Mouse (Mus musculus): ENCODE results near the gene Gm960. TPM values are rescaled to one million over a fixed set of nuclear protein-coding genes. Genes with fewer than 3 reads are reported as not detected.
A peak's percentile ranks its signal among the peaks of the same experiment; 100 is the strongest.

Gene Gm960
- polyA plus RNA-seq, 1 experiment: 0.96 TPM

GRCm38 (mm10) chr19:4712156-4712780 lies 13.8 kb upstream of the Gm960 start:
- Histone ChIP-seq H3K4me3 (ENCODE audit: insufficient read depth, poor library complexity, severe bottlenecking) (no peak overlapping the region), H3K79me3 (ENCODE audit: low read depth) (no peaks in the 10 kb centered on the region), H3K36me3 (ENCODE audit: control insufficient read depth, insufficient read depth) (no peaks in the 10 kb centered on the region), H3K27me3 (ENCODE audit: control insufficient read depth, insufficient read depth, insufficient read length) (peaks cover 11% of the 10 kb centered on the region), H3K79me2 (ENCODE audit: control insufficient read depth, insufficient read depth) (no peaks in the 10 kb centered on the region), H3ac (ENCODE audit: control insufficient read depth, insufficient read length, low read depth) (no peak overlapping the region)
- TF ChIP-seq MAX (IDR thresholded peaks at IDR 0.05) (no peak), MYOG (IDR thresholded peaks at IDR 0.05; ENCODE audit: control insufficient read depth, extremely low read depth, insufficient read length) (no peak), FOSL1 (IDR thresholded peaks at IDR 0.05; ENCODE audit: insufficient read depth, low read length, poor library complexity, severe bottlenecking) (no peak), MYOD1 (IDR thresholded peaks at IDR 0.05; ENCODE audit: control insufficient read depth, insufficient read length, low read depth) (no peak), CTCF (IDR thresholded peaks at IDR 0.05; ENCODE audit: control insufficient read depth, insufficient read depth, insufficient read length) (no peak), CEBPB (IDR thresholded peaks at IDR 0.05; ENCODE audit: low read depth) (no peak), USF1 (IDR thresholded peaks at IDR 0.05; ENCODE audit: low read depth) (no peak)

- Histone ChIP-seq H3K27me3 (ENCODE audit: control insufficient read depth, insufficient read depth, insufficient read length) (peaks cover 11% of the 10 kb centered on the region), H3K4me3 (ENCODE audit: insufficient read depth, poor library complexity, severe bottlenecking) (no peak overlapping the region), H3K79me2 (ENCODE audit: control insufficient read depth, insufficient read depth) (no peaks in the 10 kb centered on the region), H3K79me3 (ENCODE audit: low read depth) (no peaks in the 10 kb centered on the region), H3K36me3 (ENCODE audit: control insufficient read depth, insufficient read depth) (no peaks in the 10 kb centered on the region), H3ac (ENCODE audit: control insufficient read depth, insufficient read length, low read depth) (no peak overlapping the region)
- TF ChIP-seq MYOG (IDR thresholded peaks at IDR 0.05; ENCODE audit: control insufficient read depth, extremely low read depth, insufficient read length) (no peak), MYOD1 (IDR thresholded peaks at IDR 0.05; ENCODE audit: control insufficient read depth, insufficient read length, low read depth) (no peak)
These were observed 13.2 kb upstream of the Gm960 start for GRCm38 (mm10) chr19:4711601-4712155.

- Histone ChIP-seq H3ac (ENCODE audit: control insufficient read depth, insufficient read length, low read depth) (no peak within 1 kb of the TSS), H3K36me3 (ENCODE audit: control insufficient read depth, insufficient read depth) (no peaks in the 10 kb centered on the region), H3K27me3 (ENCODE audit: control insufficient read depth, insufficient read depth, insufficient read length) (peaks cover 11% of the 10 kb centered on the region), H3K4me3 (ENCODE audit: insufficient read depth, poor library complexity, severe bottlenecking) (no peak within 1 kb of the TSS), H3K79me3 (ENCODE audit: low read depth) (no peaks in the 10 kb centered on the region), H3K79me2 (ENCODE audit: control insufficient read depth, insufficient read depth) (no peaks in the 10 kb centered on the region)
- TF ChIP-seq CTCF (IDR thresholded peaks at IDR 0.05; ENCODE audit: control insufficient read depth, insufficient read depth, insufficient read length): no peak
- no peak for TF ChIP-seq FOSL1 (IDR thresholded peaks at IDR 0.05; ENCODE audit: insufficient read depth, low read length, poor library complexity, severe bottlenecking)
- TF ChIP-seq MYOG (IDR thresholded peaks at IDR 0.05; ENCODE audit: control insufficient read depth, extremely low read depth, insufficient read length): no peak
- no peak for TF ChIP-seq USF1 (IDR thresholded peaks at IDR 0.05; ENCODE audit: low read depth)
- TF ChIP-seq MYOD1 (IDR thresholded peaks at IDR 0.05; ENCODE audit: control insufficient read depth, insufficient read length, low read depth): no peak
- no peak for TF ChIP-seq MAX (IDR thresholded peaks at IDR 0.05)
- no peak for TF ChIP-seq CEBPB (IDR thresholded peaks at IDR 0.05; ENCODE audit: low read depth)
These were observed 12.7 kb upstream of the Gm960 start, which contains the start of gene Sptbn2 for GRCm38 (mm10) chr19:4711098-4711600. Gene Sptbn2, plus strand, starts transcription at chr19:4711167.

GRCm38 (mm10) chr19:4708765-4709164 lies 10.3 kb upstream of the Gm960 start:
- H3K79me2 ChIP-seq (ENCODE audit: control insufficient read depth, insufficient read depth): no peaks in the 10 kb centered on the region
- no peaks in the 10 kb centered on the region for H3K79me3 ChIP-seq (ENCODE audit: low read depth)
- no peak overlapping the region for H3ac ChIP-seq (ENCODE audit: control insufficient read depth, insufficient read length, low read depth)
- TF ChIP-seq USF1 (IDR thresholded peaks at IDR 0.05; ENCODE audit: low read depth) (no peak), CTCF (IDR thresholded peaks at IDR 0.05; ENCODE audit: control insufficient read depth, insufficient read depth, insufficient read length) (no peak), MYOG (IDR thresholded peaks at IDR 0.05; ENCODE audit: control insufficient read depth, extremely low read depth, insufficient read length) (no peak), MAX (IDR thresholded peaks at IDR 0.05) (no peak), CEBPB (IDR thresholded peaks at IDR 0.05; ENCODE audit: low read depth) (no peak), MYOD1 (IDR thresholded peaks at IDR 0.05; ENCODE audit: control insufficient read depth, insufficient read length, low read depth) (no peak), FOSL1 (IDR thresholded peaks at IDR 0.05; ENCODE audit: insufficient read depth, low read length, poor library complexity, severe bottlenecking) (no peak)
- peaks cover 11% of the 10 kb centered on the region for H3K27me3 ChIP-seq (ENCODE audit: control insufficient read depth, insufficient read depth, insufficient read length)
- no peak overlapping the region for H3K4me3 ChIP-seq (ENCODE audit: insufficient read depth, poor library complexity, severe bottlenecking)
- no peaks in the 10 kb centered on the region for H3K36me3 ChIP-seq (ENCODE audit: control insufficient read depth, insufficient read depth)

- H3ac ChIP-seq (ENCODE audit: control insufficient read depth, insufficient read length, low read depth): no peak overlapping the region
- TF ChIP-seq MYOD1 (IDR thresholded peaks at IDR 0.05; ENCODE audit: control insufficient read depth, insufficient read length, low read depth) (peak; percentile 49), CEBPB (IDR thresholded peaks at IDR 0.05; ENCODE audit: low read depth) (no peak), MAX (IDR thresholded peaks at IDR 0.05) (no peak)
- H3K4me3 ChIP-seq (ENCODE audit: insufficient read depth, poor library complexity, severe bottlenecking): no peak overlapping the region
- no peaks in the 10 kb centered on the region for H3K79me2 ChIP-seq (ENCODE audit: control insufficient read depth, insufficient read depth)
- H3K36me3 ChIP-seq (ENCODE audit: control insufficient read depth, insufficient read depth): no peaks in the 10 kb centered on the region
- no peaks in the 10 kb centered on the region for H3K79me3 ChIP-seq (ENCODE audit: low read depth)
- no peaks in the 10 kb centered on the region for H3K27me3 ChIP-seq (ENCODE audit: control insufficient read depth, insufficient read depth, insufficient read length)
These were observed 2.8 kb upstream of the Gm960 start for GRCm38 (mm10) chr19:4701221-4701620.

GRCm38 (mm10) chr19:4700656-4701055 lies 2.2 kb upstream of the Gm960 start:
- H3K36me3 ChIP-seq (ENCODE audit: control insufficient read depth, insufficient read depth): no peaks in the 10 kb centered on the region
- no peak overlapping the region for H3K4me3 ChIP-seq (ENCODE audit: insufficient read depth, poor library complexity, severe bottlenecking)
- no peaks in the 10 kb centered on the region for H3K27me3 ChIP-seq (ENCODE audit: control insufficient read depth, insufficient read depth, insufficient read length)
- H3K79me2 ChIP-seq (ENCODE audit: control insufficient read depth, insufficient read depth): no peaks in the 10 kb centered on the region
- no peak overlapping the region for H3ac ChIP-seq (ENCODE audit: control insufficient read depth, insufficient read length, low read depth)
- no peaks in the 10 kb centered on the region for H3K79me3 ChIP-seq (ENCODE audit: low read depth)
- no peak for TF ChIP-seq CEBPB (IDR thresholded peaks at IDR 0.05; ENCODE audit: low read depth)
- no peak for TF ChIP-seq MAX (IDR thresholded peaks at IDR 0.05)
- no peak for TF ChIP-seq MYOG (IDR thresholded peaks at IDR 0.05; ENCODE audit: control insufficient read depth, extremely low read depth, insufficient read length)
- TF ChIP-seq CTCF (IDR thresholded peaks at IDR 0.05; ENCODE audit: control insufficient read depth, insufficient read depth, insufficient read length): no peak
- no peak for TF ChIP-seq FOSL1 (IDR thresholded peaks at IDR 0.05; ENCODE audit: insufficient read depth, low read length, poor library complexity, severe bottlenecking)
- TF ChIP-seq USF1 (IDR thresholded peaks at IDR 0.05; ENCODE audit: low read depth): no peak
- TF ChIP-seq MYOD1 (IDR thresholded peaks at IDR 0.05; ENCODE audit: control insufficient read depth, insufficient read length, low read depth): no peak
